Mouse (Mus musculus) limb, embryonic 14.5 days (tissue): ENCODE data around the gene Ddc. TPM values are rescaled to one million over a fixed set of nuclear protein-coding genes. Genes with fewer than 3 reads are reported as not detected.

Source experiments
- ATAC-seq: fragments of 200-750 bp; cut with Nextera tagmentation; 2 replicates; pipeline ENCODE4 v1.8.0; 2017; ENCODE audit warnings: low read depth, moderate number of reproducible peaks, moderate TSS enrichment; ENCODE audit not compliant: low FRiP score
- DNase-seq: peaks from one replicate; pipeline ENCODE4 v3.0.0-alpha.2; 2015; ENCODE audit warnings: low spot score
- H3K27ac ChIP-seq: fragments of 300-500 bp; sonication (generic); replicated peaks from 2 replicates; pipeline ENCODE4 v1.5.1; 2014; ENCODE audit warnings: low read depth, mild to moderate bottlenecking, low read length, moderate library complexity, mixed read lengths
- H3K27me3 ChIP-seq: fragments of 300-500 bp; sonication (generic); 2 replicates; pipeline ENCODE4 v1.6.1; 2014; ENCODE audit warnings: low read length, mixed read lengths; ENCODE audit not compliant: control insufficient read depth, insufficient read depth
- H3K36me3 ChIP-seq: fragments of 300-500 bp; sonication (generic); 2 replicates; pipeline ENCODE4 v1.6.1; 2014; ENCODE audit warnings: mild to moderate bottlenecking, low read length, moderate library complexity, mixed read lengths; ENCODE audit not compliant: control insufficient read depth, insufficient read depth
- H3K4me1 ChIP-seq: fragments of 300-500 bp; sonication (generic); 2 replicates; pipeline ENCODE4 v1.6.1; 2014; ENCODE audit warnings: antibody characterized with exemption, low read length, mixed read lengths; ENCODE audit not compliant: control insufficient read depth, insufficient read depth
- H3K4me2 ChIP-seq: fragments of 300-500 bp; sonication (generic); replicated peaks from 2 replicates; pipeline ENCODE4 v1.6.1; 2014; ENCODE audit warnings: low read depth, mild to moderate bottlenecking, low read length, moderate library complexity; ENCODE audit not compliant: severe bottlenecking
- H3K4me3 ChIP-seq: fragments of 300-500 bp; sonication (generic); replicated peaks from 2 replicates; pipeline ENCODE4 v1.5.1; 2014; ENCODE audit warnings: low read length
- H3K9ac ChIP-seq: fragments of 300-500 bp; sonication (generic); 2 replicates; pipeline ENCODE4 v1.6.1; 2014; ENCODE audit warnings: mild to moderate bottlenecking, low read depth, low read length, moderate library complexity; ENCODE audit not compliant: severe bottlenecking
- H3K9me3 ChIP-seq: fragments of 300-500 bp; sonication (generic); 2 replicates; pipeline ENCODE4 v1.6.1; 2016; ENCODE audit warnings: low read length; ENCODE audit not compliant: control insufficient read depth
- POLR2A ChIP-seq: fragments of 200-500 bp; IDR thresholded peaks from 2 replicates; pipeline ENCODE4 v1.8.0; 2012; ENCODE audit warnings: inconsistent platforms, mild to moderate bottlenecking, moderate library complexity, borderline replicate concordance; ENCODE audit not compliant: insufficient read depth, insufficient read length; ENCODE audit errors: extremely low read depth
- WGBS: fragments of 180-500 bp; shearing (Covaris S2); extraction: QIAGEN DNeasy Blood & Tissue Kit; methylation state at CpG from one replicate; pipeline ENCODE4 v1.1.7; 2014; 5-methylcytosine and 5-hydroxymethylcytosine counted together
- polyA plus RNA-seq, 2 experiments: library from polyadenylated mRNA; depleted of rRNA in 1 of 2; stranded (reverse) in 1 of 2; unstranded in 1 of 2; fragments of >200 nt; fragmentation: Nextera tagmentation in 1 of 2; extraction: Ambion mirVana in 1 of 2; gene quantifications; 2 replicates each; pipeline versions ENCODE4 v1.2.1 to v1.2.3; 2012 to 2014

Gene Ddc
- polyA plus RNA-seq, 2 experiments = 12.6 to 20.7 TPM

- ATAC-seq = peak; percentile 95
Observed at GRCm38 (mm10) chr11:11808820-11809403, 89.0 kb downstream of the Ddc start, which contains the start of gene Fignl1. Gene Fignl1 (minus strand): TSS chr11:11808962.

DNA sequence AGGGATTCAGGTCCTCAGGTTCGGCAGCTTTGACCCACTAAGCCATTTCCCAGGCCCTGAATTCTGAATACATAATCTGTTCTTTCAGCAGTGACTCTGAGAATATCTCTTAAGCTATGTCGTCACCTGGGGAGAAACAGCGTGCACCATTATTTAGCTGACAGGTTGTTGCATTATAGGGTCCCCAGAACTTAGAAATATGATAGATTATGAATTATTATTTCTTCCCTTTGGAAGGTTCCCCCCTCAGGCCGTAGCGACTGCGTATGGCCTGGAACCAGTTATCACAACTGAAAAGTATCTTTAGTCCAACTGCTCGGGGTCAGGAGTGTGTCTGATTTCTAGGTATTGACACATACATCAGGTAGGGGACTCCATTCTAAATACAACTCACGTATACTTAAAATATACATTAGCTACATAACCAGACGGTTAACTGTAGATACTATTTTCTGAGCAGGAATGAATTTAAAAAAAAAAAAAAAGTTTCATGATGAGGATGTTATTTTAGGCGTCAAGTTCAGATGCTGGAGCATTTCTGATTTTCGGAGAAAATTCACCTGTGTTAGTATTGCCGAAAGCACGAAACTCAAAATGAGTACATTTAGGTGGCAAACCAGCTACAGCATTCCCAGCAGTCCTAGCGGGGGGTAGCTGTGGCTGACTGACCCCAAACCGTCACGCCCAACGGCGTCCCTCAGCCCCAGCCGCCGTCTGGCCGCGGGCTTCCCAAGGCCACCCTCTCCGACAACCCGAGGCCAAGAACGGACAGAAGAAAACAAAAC lies 89.7 kb downstream of the Ddc start:
- ATAC-seq = peak; percentile 61
- Histone ChIP-seq H3K27me3 (no peaks in the 10 kb centered on the region), H3K4me1 (peaks cover 14% of the 10 kb centered on the region), H3K36me3 (peaks cover 10% of the 10 kb centered on the region), H3K9ac (peak overlapping the region; percentile 76), H3K4me2 (peak overlapping the region; percentile 74), H3K4me3 (peak overlapping the region; percentile 63), H3K27ac (peak overlapping the region; percentile 99), H3K9me3 (no peaks in the 10 kb centered on the region)
- TF ChIP-seq POLR2A = no peak
- DNase-seq = no peak
- whole genome bisulfite sequencing = 11% methylated on average over 24 of the region's 25 CpGs

More at GRCm38 (mm10) chr11:11808820-11809403, 89.0 kb downstream of the Ddc start, which contains the start of gene Fignl1:
- H3K4me2 ChIP-seq = peak within 1 kb of the TSS; percentile 74
- WGBS = under 1% methylated on average over 53 of the region's 53 CpGs
- TF ChIP-seq POLR2A = peak; percentile 32; the same call in 1 of the 2 replicates
- H3K36me3 ChIP-seq = peaks cover 6% of the 10 kb centered on the region
- peak within 1 kb of the TSS; percentile 99 for H3K27ac ChIP-seq
- no peaks in the 10 kb centered on the region for H3K9me3 ChIP-seq
- H3K4me3 ChIP-seq = peak within 1 kb of the TSS; percentile 63
- no peaks in the 10 kb centered on the region for H3K27me3 ChIP-seq
- H3K4me1 ChIP-seq = peaks cover 14% of the 10 kb centered on the region
- H3K9ac ChIP-seq = peak within 1 kb of the TSS; percentile 76
- DNase-seq = peak; percentile 97

DNA sequence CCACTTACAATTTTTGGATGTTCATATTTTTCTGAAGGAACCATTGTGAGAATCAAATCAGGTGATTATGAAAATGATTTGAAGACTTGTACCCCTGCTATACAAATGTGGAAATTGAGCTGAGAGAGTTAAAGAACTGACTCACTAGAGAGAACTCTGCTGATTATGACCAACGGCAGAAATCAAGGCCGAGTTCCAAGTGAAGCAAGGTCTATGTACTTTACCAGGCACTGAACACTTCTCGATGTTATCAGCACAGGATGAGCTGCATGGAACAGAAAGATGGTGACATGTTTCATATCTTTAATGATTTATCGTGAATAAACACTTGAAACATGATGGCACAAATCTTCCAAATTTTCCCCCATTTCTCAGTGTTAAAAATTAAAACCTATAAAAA lies 92.0 kb downstream of the Ddc start:
- Histone ChIP-seq H3K9me3 (no peaks in the 10 kb centered on the region), H3K4me3 (no peak overlapping the region), H3K36me3 (peaks cover 31% of the 10 kb centered on the region), H3K9ac (no peak overlapping the region), H3K27me3 (no peaks in the 10 kb centered on the region), H3K4me2 (no peak overlapping the region), H3K4me1 (peaks cover 12% of the 10 kb centered on the region), H3K27ac (no peak overlapping the region)
- no peak for TF ChIP-seq POLR2A
- ATAC-seq = no peak
- 88% methylated on average over 4 of the region's 4 CpGs for WGBS
- no peak for DNase-seq

- H3K9me3 ChIP-seq = no peaks in the 10 kb centered on the region
- 86% methylated on average over 5 of the region's 5 CpGs for WGBS
Observed at GRCm38 (mm10) chr11:11804421-11804820, 93.5 kb downstream of the Ddc start.

DNA sequence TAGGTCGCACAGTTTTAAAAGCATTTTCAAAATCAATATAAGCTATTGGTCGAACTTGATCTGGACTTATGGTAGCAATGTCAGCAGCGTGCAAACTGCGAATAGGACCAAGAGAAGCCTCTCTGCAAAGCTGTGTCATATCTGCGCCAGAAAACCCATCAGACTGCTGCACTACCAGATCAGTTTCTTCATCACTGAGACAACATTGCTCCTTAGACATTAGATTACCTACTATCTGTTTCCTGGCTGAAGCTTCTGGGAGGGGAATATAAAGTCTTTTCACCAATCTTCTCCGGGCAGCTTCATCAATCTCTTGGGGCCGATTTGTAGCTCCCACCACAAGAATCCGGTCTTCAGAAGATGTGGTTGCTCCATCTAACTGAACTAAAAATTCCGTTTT lies 96.9 kb downstream of the Ddc start:
- 95% methylated on average over 9 of the region's 9 CpGs for WGBS
- Histone ChIP-seq H3K27ac (no peak overlapping the region), H3K4me3 (no peak overlapping the region), H3K9ac (no peak overlapping the region), H3K27me3 (no peaks in the 10 kb centered on the region), H3K36me3 (peaks cover 44% of the 10 kb centered on the region), H3K9me3 (no peaks in the 10 kb centered on the region), H3K4me1 (no peaks in the 10 kb centered on the region), H3K4me2 (no peak overlapping the region)
- ATAC-seq (no peak), DNase-seq (no peak)
- TF ChIP-seq POLR2A = no peak

More at GRCm38 (mm10) chr11:11804421-11804820, 93.5 kb downstream of the Ddc start:
- H3K4me2 ChIP-seq = no peak overlapping the region
- H3K27me3 ChIP-seq = no peaks in the 10 kb centered on the region
- DNase-seq = no peak
- H3K9ac ChIP-seq = no peak overlapping the region
- no peak overlapping the region for H3K4me3 ChIP-seq
- peaks cover 6% of the 10 kb centered on the region for H3K4me1 ChIP-seq
- H3K27ac ChIP-seq = no peak overlapping the region
- H3K36me3 ChIP-seq = peaks cover 36% of the 10 kb centered on the region
- ATAC-seq = no peak
- no peak for TF ChIP-seq POLR2A
